Mouse (Mus musculus): ENCODE data around the gene Elmod1.

Gene Elmod1

DNA sequence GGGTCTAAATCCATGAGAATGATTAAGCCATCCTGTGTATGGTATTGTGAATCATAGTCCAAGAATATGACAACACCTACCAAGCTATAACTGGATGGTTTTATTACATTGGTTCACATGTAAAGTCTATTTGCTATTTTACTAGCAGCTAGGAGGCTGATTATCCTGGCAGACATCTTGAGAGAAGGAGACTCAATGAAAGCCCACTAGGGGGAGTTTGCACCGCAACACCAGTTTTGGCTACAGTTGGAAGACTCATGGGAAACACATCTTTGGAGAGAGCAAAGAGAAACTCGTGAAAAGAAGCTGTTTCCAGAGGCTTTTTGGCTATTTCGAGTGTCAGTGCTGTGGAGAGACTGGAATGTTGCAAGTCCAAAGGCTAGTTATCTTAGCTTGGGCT, 69.7 kb downstream of the Elmod1 start:
- no peak for DNase-seq

DNA sequence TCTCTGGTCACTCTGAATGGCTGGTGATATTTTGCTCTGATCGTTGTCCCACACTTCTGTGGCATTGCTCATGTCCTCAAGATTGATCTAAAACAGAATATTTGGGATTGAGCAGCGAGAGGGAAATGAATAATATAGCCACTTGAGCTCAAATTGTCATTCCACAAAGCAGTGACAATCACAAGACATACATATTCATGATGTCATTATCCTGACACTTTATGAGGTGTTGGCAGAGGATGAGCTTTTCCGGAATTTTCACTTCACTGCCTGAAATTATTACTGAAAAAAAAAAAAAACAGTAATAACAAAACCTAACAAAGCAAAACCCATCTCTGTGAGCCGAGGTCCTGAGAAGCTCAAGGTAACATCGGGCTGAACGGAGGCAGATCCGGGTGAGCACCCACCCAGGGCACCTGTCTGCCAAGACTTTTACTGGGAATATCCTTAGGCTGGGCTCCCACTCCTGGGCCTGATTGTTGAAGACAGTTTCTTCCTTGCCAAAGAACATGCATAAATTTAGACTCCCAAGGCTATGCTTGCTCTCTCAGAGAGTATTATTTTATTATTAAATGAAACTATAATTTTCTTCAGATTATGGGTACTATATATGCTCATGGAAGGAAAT, 71.8 kb downstream of the Elmod1 start:
- no peak for DNase-seq

- no peak for DNase-seq
Observed at GRCm38 (mm10) chr9:53899836-53900235, 75.3 kb downstream of the Elmod1 start.

GRCm38 (mm10) chr9:53895827-53896226, 79.3 kb downstream of the Elmod1 start:
- no peak for DNase-seq

DNA sequence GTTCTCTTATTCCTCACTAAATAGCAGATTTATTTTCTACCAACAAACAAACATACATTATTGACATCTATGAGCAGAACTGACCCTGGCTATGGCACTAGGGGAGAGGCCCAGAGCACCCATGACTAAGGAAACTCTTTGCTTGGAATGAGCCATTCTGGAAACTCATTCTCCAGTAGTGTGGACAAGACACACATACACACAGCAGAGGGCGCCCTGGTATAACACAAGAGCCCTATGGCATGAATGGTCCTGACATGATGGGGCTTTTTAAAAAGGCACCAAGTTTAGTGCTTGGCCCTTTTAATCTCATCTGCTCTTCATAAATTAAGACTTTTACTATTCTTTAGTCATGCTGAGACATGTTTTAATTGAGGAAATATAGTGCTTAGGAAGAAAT, 85.0 kb downstream of the Elmod1 start:
- DNase-seq = no peak

- DNase-seq = no peak
Observed at GRCm38 (mm10) chr9:53883588-53884280, 91.4 kb downstream of the Elmod1 start.

- DNase-seq = no peak
Observed at GRCm38 (mm10) chr9:53877423-53877822, 97.7 kb downstream of the Elmod1 start.

- DNase-seq = no peak
Observed at GRCm38 (mm10) chr9:53873239-53873638, 101.9 kb downstream of the Elmod1 start.

Data from thymus, postnatal 36 days (tissue).